Mouse (Mus musculus): ENCODE data around the gene Tspan9. TPM values are rescaled to one million over a fixed set of nuclear protein-coding genes. Genes with fewer than 3 reads are reported as not detected.

The Tspan9 gene
- total RNA-seq, 2 experiments from 2014 or later = 0.22 TPM; not detected in 1

- no peak for ATAC-seq (replicated peaks; ENCODE audit: low FRiP score, low TSS enrichment, poor library complexity, severe bottlenecking)
Observed at GRCm38 (mm10) chr6:128108324-128109035, 34.9 kb downstream of the Tspan9 start.

GRCm38 (mm10) chr6:128107698-128108097 lies 35.7 kb downstream of the Tspan9 start:
- no peak for ATAC-seq (replicated peaks; ENCODE audit: low FRiP score, low TSS enrichment, poor library complexity, severe bottlenecking)

- ATAC-seq (replicated peaks; ENCODE audit: low FRiP score, low TSS enrichment, poor library complexity, severe bottlenecking) = no peak
Observed at GRCm38 (mm10) chr6:128106154-128106553, 37.2 kb downstream of the Tspan9 start.

- ATAC-seq (replicated peaks; ENCODE audit: low FRiP score, low TSS enrichment, poor library complexity, severe bottlenecking) = no peak
Observed at GRCm38 (mm10) chr6:128104712-128105324, 38.6 kb downstream of the Tspan9 start.

- ATAC-seq (replicated peaks; ENCODE audit: low FRiP score, low TSS enrichment, poor library complexity, severe bottlenecking) = no peak
Observed at GRCm38 (mm10) chr6:128103874-128104273, 39.5 kb downstream of the Tspan9 start.

- ATAC-seq (replicated peaks; ENCODE audit: low FRiP score, low TSS enrichment, poor library complexity, severe bottlenecking) = 0 out of 2 replicates have a peak, but pooled peaks have one; percentile 22
Observed at GRCm38 (mm10) chr6:128102296-128102999, 40.9 kb downstream of the Tspan9 start.

GRCm38 (mm10) chr6:128099871-128100270 lies 43.5 kb downstream of the Tspan9 start:
- ATAC-seq (replicated peaks; ENCODE audit: low FRiP score, low TSS enrichment, poor library complexity, severe bottlenecking) = no peak

- no peak for ATAC-seq (replicated peaks; ENCODE audit: low FRiP score, low TSS enrichment, poor library complexity, severe bottlenecking)
Observed at GRCm38 (mm10) chr6:128099190-128099589, 44.2 kb downstream of the Tspan9 start.

GRCm38 (mm10) chr6:128096521-128096920 lies 46.9 kb downstream of the Tspan9 start:
- no peak for ATAC-seq (replicated peaks; ENCODE audit: low FRiP score, low TSS enrichment, poor library complexity, severe bottlenecking)

- no peak for ATAC-seq (replicated peaks; ENCODE audit: low FRiP score, low TSS enrichment, poor library complexity, severe bottlenecking)
Observed at GRCm38 (mm10) chr6:128095906-128096305, 47.5 kb downstream of the Tspan9 start.

GRCm38 (mm10) chr6:128095131-128095530 lies 48.3 kb downstream of the Tspan9 start:
- no peak for ATAC-seq (replicated peaks; ENCODE audit: low FRiP score, low TSS enrichment, poor library complexity, severe bottlenecking)

GRCm38 (mm10) chr6:128093856-128094628 lies 49.4 kb downstream of the Tspan9 start:
- ATAC-seq (replicated peaks; ENCODE audit: low FRiP score, low TSS enrichment, poor library complexity, severe bottlenecking) = no peak

- ATAC-seq (replicated peaks; ENCODE audit: low FRiP score, low TSS enrichment, poor library complexity, severe bottlenecking) = no peak
Observed at GRCm38 (mm10) chr6:128092621-128093020, 50.8 kb downstream of the Tspan9 start.

GRCm38 (mm10) chr6:128091833-128092166 lies 51.6 kb downstream of the Tspan9 start:
- peak; percentile 23; the same call in 1 of the 2 replicates for ATAC-seq (replicated peaks; ENCODE audit: low FRiP score, low TSS enrichment, poor library complexity, severe bottlenecking)

- ATAC-seq (replicated peaks; ENCODE audit: low FRiP score, low TSS enrichment, poor library complexity, severe bottlenecking) = peak; percentile 61; the same call in 1 of the 2 replicates
Observed at GRCm38 (mm10) chr6:128090985-128091832, 52.2 kb downstream of the Tspan9 start.

GRCm38 (mm10) chr6:128089770-128090702 lies 53.4 kb downstream of the Tspan9 start:
- no peak for ATAC-seq (replicated peaks; ENCODE audit: low FRiP score, low TSS enrichment, poor library complexity, severe bottlenecking)

- ATAC-seq (replicated peaks; ENCODE audit: low FRiP score, low TSS enrichment, poor library complexity, severe bottlenecking) = no peak
Observed at GRCm38 (mm10) chr6:128088746-128089523, 54.5 kb downstream of the Tspan9 start.
